Mouse (Mus musculus) frontal cortex, postnatal 36 days (tissue): ENCODE measurements around the gene Olfr1443.
A peak's percentile ranks its signal among the peaks of the same experiment; 100 is the strongest.
"Not testable (repeated sequence)": the region's sequence is repeated elsewhere in the genome, so short reads cannot be mapped to it uniquely, and the experiment has no call there.

Source experiments
- DNase-seq, 2 experiments: peaks; one replicate each; pipeline ENCODE4 v3.0.0; 2022; ENCODE audit warnings: low spot score in 2 of 2

Gene Olfr1443

DNA sequence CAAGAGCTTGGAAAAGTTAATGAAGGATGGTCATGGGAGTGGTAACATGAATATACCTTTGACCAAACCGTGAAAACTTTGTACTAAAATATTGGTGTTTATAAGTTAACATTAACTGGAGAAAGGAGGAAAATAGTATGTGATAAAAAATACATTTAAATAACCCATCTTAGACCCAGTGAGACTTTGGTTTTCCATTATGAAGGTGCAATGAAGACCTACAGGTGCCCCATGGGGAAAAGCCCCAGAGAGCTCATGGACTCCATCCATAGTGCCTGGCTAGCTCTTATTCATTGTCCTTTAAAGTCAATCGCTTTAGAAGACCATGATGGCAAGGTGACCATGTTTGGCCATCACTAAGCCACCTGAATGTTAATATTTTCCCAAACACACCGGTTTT, at the start of gene Olfr1443:
Gene Olfr1443, plus strand, starts transcription at position 301 of the 400 bp plus-strand sequence.
- no peak for DNase-seq

- DNase-seq: no peak
Measured at GRCm38 (mm10) chr19:12633176-12633575, 44.7 kb upstream of the Olfr1443 start, which contains the start of gene Glyat. Gene Glyat (plus strand): TSS chr19:12633308.

GRCm38 (mm10) chr19:12634259-12634658, 43.7 kb upstream of the Olfr1443 start:
- DNase-seq: no peak

- no peak for DNase-seq
Measured at GRCm38 (mm10) chr19:12634963-12635362, 42.9 kb upstream of the Olfr1443 start.

- no peak for DNase-seq
Measured at GRCm38 (mm10) chr19:12636863-12637262, 41.0 kb upstream of the Olfr1443 start.

DNA sequence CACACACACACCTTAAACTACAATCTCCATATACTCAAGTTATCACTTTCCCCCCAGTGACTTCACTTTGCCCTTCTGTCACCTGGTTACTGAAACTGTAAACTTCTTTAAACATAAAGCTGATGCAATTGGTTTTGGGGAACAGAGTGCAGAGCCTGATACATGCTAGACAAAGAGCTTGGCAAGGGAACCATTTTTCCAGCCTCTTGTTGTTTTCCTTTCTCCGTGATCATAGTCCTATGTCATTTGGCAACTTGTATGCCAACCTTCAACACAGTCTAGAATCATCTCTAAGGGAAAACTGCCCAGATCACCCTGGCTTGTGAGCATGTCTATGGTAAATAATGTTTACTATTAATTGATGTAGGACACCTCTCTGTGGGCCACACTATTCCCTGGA, 39.9 kb upstream of the Olfr1443 start:
- DNase-seq: no peak

GRCm38 (mm10) chr19:12649511-12649910, 28.4 kb upstream of the Olfr1443 start:
- DNase-seq: no peak

GRCm38 (mm10) chr19:12666156-12666555, 11.8 kb upstream of the Olfr1443 start:
- DNase-seq: no peak

- DNase-seq: not testable (repeated sequence)
Measured at GRCm38 (mm10) chr19:12668601-12669000, 9.3 kb upstream of the Olfr1443 start.

- no peak for DNase-seq
Measured at GRCm38 (mm10) chr19:12670139-12670538, 7.8 kb upstream of the Olfr1443 start, which contains the start of gene Olfr1442. Gene Olfr1442 (plus strand): TSS chr19:12670439.

DNA sequence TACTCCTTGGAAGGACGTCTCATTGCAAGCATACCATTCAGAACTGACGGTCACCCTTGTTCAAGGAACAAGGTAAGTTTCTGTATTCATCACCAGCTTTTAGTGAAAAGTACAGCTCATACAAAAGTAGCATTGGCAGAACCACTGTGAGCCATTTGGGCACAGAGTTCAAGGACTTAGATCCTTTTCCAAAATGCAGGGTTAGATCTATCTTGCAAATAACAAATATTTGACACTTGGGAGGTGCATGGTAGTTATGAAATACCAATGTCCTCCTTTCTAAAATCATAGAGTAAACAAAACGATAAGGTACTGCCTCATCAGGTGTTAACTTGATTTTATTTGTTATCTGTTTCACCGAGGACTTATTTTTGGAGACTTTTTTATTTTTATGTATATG, 6.9 kb upstream of the Olfr1443 start:
- no peak for DNase-seq

- no peak for DNase-seq
Measured at GRCm38 (mm10) chr19:12684638-12685037, 6.7 kb downstream of the Olfr1443 start.

GRCm38 (mm10) chr19:12685231-12685630, 7.3 kb downstream of the Olfr1443 start:
- DNase-seq: no peak

DNA sequence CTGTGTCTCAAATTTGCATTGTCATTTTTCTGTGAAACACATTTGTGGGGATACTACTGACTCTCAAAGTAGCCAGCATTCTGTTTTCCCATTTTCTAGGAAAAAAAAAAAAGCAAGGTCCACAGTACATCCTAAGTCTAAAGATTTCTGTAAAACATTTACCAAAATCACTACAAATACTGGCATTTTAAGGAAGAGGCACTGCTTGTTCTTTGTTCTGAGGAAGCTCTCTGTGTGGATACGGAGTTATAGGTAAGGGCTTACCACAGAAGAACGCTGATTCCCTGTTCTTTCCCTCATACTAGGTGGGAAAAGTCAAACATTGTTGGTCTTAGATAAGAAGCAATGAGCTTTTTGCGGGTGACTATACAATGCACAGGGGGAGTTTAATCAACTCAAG, 17.7 kb downstream of the Olfr1443 start, which contains the start of gene Keg1:
Gene Keg1, plus strand, starts transcription at position 197 of the 400 bp plus-strand sequence.
- no peak for DNase-seq

DNA sequence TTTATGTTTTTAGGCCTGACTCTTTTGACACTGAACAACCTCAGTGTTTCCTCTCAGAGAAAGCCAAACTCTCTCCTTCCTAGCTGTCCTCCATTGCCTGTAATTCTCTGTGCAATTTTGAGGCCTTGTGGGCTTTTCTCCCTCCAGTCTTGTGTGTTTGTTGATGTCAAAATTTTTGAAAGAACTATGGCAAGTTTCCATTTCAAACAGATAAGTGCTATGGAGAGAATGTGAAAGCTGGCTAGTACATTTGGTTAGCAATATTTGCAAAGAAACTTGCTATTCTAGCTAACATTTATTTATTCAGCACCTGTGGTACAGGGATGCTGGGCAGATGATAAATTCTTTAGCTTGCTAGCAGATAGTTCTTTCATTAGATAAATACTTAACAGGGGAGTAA, 18.3 kb downstream of the Olfr1443 start:
- DNase-seq: no peak

DNA sequence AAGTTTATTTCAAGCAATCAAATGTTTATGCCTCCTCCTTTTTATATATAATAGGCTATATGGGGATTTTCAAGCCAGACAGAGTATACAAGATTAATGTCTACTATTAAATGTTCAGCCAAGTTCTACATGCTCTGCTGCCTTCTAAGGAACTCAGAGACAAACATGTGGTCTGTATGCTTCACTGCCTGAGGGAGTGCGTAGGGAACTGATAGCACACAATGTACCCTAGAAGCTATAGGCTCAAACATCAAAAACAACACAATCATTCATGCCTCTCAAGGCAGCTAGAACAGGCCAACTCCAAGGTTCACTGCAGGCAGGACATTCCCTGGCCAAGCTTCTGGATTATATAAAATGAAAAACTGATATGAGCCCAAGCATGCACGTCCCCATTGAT, 30.5 kb downstream of the Olfr1443 start:
- DNase-seq: no peak

- no peak for DNase-seq
Measured at GRCm38 (mm10) chr19:12708986-12709385, 31.1 kb downstream of the Olfr1443 start.

DNA sequence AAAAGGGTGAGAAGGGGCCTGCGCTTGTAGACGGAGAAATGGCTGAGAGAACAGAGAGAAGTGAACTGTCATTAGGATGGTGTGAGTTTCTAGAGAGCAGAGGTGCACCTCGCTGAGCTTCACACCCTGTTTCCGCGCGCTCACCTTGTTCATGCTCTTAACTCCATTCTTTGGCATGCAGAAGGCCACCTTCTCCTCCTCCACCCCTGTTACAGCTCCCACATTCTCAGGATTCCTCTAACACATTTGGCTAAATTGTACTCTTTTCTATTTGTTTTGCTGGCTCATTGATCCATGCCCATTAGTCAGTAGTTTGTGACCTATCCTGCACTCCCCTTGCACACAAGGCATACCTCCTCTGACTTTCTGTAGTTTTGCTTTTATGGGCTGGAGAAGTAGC, 41.3 kb downstream of the Olfr1443 start:
- no peak for DNase-seq

DNA sequence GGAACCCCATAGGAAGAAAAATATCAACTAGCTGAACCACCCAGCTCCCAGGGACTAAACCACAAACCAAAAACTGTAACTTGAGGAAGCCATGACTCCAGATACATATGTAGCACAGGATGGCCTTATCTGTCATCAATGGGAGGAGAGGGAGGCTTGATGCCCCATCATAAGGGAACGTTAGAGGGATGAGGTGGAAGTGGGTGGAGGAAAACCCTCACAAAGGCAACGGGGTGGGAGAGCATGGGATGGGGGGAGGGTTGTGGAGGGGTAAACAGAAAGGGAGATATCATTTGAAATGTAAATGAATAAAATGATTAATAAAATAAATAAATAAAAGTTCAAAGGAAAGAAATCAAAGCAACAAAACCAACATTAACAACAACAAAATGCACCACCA, 42.6 kb downstream of the Olfr1443 start:
- no peak for DNase-seq

GRCm38 (mm10) chr19:12720919-12721318, 43.0 kb downstream of the Olfr1443 start:
- not testable (repeated sequence) for DNase-seq

DNA sequence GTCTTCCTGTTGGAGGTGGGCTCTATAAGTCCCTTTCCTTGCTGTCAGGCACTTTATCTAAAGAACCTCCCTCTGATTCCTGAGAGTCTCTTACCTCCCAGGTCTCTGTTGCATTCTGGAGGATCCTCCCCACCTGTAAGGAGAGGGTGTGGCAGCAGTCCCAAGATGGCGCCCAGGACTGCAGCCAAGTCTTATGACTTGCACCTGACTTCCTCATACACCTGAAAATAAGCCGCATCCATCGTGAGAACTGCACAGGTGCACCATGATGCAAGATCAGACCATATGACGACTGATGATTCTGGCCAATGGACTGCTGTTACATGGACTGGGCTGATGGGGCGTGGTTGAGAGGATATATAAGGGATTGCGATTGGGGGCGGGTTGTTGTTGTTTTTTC, 43.7 kb downstream of the Olfr1443 start:
- not testable (repeated sequence) for DNase-seq

DNA sequence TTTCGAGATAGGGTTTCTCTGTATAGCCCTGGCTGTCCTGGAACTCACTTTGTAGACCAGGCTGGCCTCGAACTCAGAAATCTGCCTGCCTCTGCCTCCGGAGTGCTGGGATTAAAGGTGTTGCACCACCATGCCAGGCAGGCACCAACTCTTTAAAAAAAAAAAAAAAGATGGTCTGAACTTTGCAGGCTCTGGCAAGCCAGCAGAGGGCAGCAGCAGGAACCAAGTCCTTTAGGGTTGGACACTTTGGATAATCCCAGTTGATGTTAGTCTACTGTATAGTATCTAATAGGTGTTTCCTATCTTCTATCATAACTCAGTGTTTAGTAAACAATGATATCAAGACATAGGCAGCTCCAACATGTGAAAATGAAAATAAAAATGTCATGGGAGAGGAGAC, 44.4 kb downstream of the Olfr1443 start:
- DNase-seq: peak; percentile 8 to 9

GRCm38 (mm10) chr19:12725851-12726250, 47.9 kb downstream of the Olfr1443 start:
- no peak for DNase-seq

DNA sequence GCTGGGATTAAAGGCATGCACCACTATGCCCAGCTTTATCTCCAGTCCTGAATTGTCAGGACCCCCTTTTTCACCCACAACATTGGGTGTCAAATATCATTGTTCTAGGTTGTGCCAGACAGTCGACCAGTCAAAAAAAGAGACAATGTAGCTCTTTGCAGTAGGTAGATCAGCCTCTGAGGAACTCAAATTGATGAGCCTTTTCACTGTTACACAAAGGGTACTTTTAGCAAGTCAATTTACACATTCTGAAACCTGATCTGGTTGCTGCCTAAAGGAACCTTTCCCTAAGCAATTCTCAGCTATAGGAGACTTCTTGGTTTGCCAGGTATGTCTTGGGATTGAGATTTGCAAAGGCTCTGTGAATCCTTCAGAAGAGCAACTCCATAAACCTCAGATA, 53.1 kb downstream of the Olfr1443 start:
- no peak for DNase-seq
